Mouse (Mus musculus) neural tube, embryonic 10.5 days (tissue): ENCODE results near the gene Prss2.
"Not testable (repeated sequence)": the region's sequence is repeated elsewhere in the genome, so short reads cannot be mapped to it uniquely, and the experiment has no call there.

ENCODE experiments used
- DNase-seq: peaks from one replicate; pipeline ENCODE4 v3.0.0-alpha.2; 2017; ENCODE audit warnings: low spot score; ENCODE audit errors: extremely low spot score

The Prss2 gene

GRCm38 (mm10) chr6:41521487-41521886 is at the start of gene Prss2:
TSS of gene Prss2 (plus strand) at chr6:41521787.
- no peak for DNase-seq

GRCm38 (mm10) chr6:41499374-41499773 is 22.2 kb upstream of the Prss2 start:
- no peak for DNase-seq

- no peak for DNase-seq
Measured at GRCm38 (mm10) chr6:41504915-41505314, 16.7 kb upstream of the Prss2 start.

GRCm38 (mm10) chr6:41505323-41505722 is 16.3 kb upstream of the Prss2 start:
- DNase-seq: no peak

GRCm38 (mm10) chr6:41518017-41518524 is 3.5 kb upstream of the Prss2 start:
- DNase-seq: no peak

GRCm38 (mm10) chr6:41526453-41526852 is 4.9 kb downstream of the Prss2 start:
- DNase-seq: no peak

- DNase-seq: no peak
Measured at GRCm38 (mm10) chr6:41527402-41527801, 5.8 kb downstream of the Prss2 start.

GRCm38 (mm10) chr6:41529987-41530386 is 8.4 kb downstream of the Prss2 start:
- DNase-seq: not testable (repeated sequence)

GRCm38 (mm10) chr6:41532181-41532580 is 10.6 kb downstream of the Prss2 start:
- DNase-seq: no peak

GRCm38 (mm10) chr6:41532687-41533284 is 11.2 kb downstream of the Prss2 start:
- DNase-seq: no peak

- DNase-seq: no peak
Measured at GRCm38 (mm10) chr6:41537376-41537775, 15.8 kb downstream of the Prss2 start.

GRCm38 (mm10) chr6:41538296-41538695 is 16.7 kb downstream of the Prss2 start:
- DNase-seq: not testable (repeated sequence)

GRCm38 (mm10) chr6:41540746-41541145 is 19.2 kb downstream of the Prss2 start:
- DNase-seq: no peak

- no peak for DNase-seq
Measured at GRCm38 (mm10) chr6:41541746-41542145, 20.2 kb downstream of the Prss2 start.

- DNase-seq: no peak
Measured at GRCm38 (mm10) chr6:41542983-41543382, 21.4 kb downstream of the Prss2 start.

- peak; percentile 26 for DNase-seq
Measured at GRCm38 (mm10) chr6:41543411-41544050, 21.9 kb downstream of the Prss2 start.

- no peak for DNase-seq
Measured at GRCm38 (mm10) chr6:41544381-41544924, 22.9 kb downstream of the Prss2 start.

GRCm38 (mm10) chr6:41545266-41545665 is 23.7 kb downstream of the Prss2 start:
- no peak for DNase-seq

- DNase-seq: no peak
Measured at GRCm38 (mm10) chr6:41547056-41547650, 25.6 kb downstream of the Prss2 start.

- no peak for DNase-seq
Measured at GRCm38 (mm10) chr6:41548286-41548685, 26.7 kb downstream of the Prss2 start.

- no peak for DNase-seq
Measured at GRCm38 (mm10) chr6:41553356-41554010, 31.9 kb downstream of the Prss2 start.
